Mouse (Mus musculus) liver, embryonic 13.5 days (tissue): ENCODE data around the gene Slc6a5. TPM values are rescaled to one million over a fixed set of nuclear protein-coding genes. Genes with fewer than 3 reads are reported as not detected.

Source experiments
- ATAC-seq: fragments of 200-750 bp; cut with Nextera tagmentation; 2 replicates; pipeline ENCODE4 v1.8.0; 2017; ENCODE audit warnings: low read depth, mild to moderate bottlenecking, moderate number of reproducible peaks, moderate library complexity
- DNase-seq: peaks from one replicate; pipeline ENCODE4 v3.0.0; 2022
- H3K27ac ChIP-seq: fragments of 300-500 bp; sonication (generic); 2 replicates; pipeline ENCODE4 v1.5.1; 2015; ENCODE audit warnings: moderate library complexity, mild to moderate bottlenecking, inconsistent platforms
- H3K27me3 ChIP-seq: fragments of 300-500 bp; sonication (generic); 2 replicates; pipeline ENCODE4 v1.6.1; 2015; ENCODE audit warnings: mild to moderate bottlenecking, inconsistent platforms
- H3K36me3 ChIP-seq: fragments of 300-500 bp; sonication (generic); 2 replicates; pipeline ENCODE4 v1.6.1; 2015; ENCODE audit warnings: mild to moderate bottlenecking, inconsistent platforms
- H3K4me1 ChIP-seq: fragments of 300-500 bp; sonication (generic); replicated peaks from 2 replicates; pipeline ENCODE4 v1.6.1; 2015; ENCODE audit warnings: inconsistent platforms
- H3K4me2 ChIP-seq: fragments of 300-500 bp; sonication (generic); 2 replicates; pipeline ENCODE4 v1.6.1; 2015; ENCODE audit warnings: inconsistent platforms, mild to moderate bottlenecking, moderate library complexity
- H3K4me3 ChIP-seq: fragments of 300-500 bp; sonication (generic); replicated peaks from 2 replicates; pipeline ENCODE4 v1.5.1; 2015; ENCODE audit warnings: mild to moderate bottlenecking, inconsistent platforms
- H3K9ac ChIP-seq: fragments of 300-500 bp; sonication (generic); 2 replicates; pipeline ENCODE4 v1.6.1; 2015; ENCODE audit warnings: mild to moderate bottlenecking, inconsistent platforms
- H3K9me3 ChIP-seq: fragments of 300-500 bp; sonication (generic); replicated peaks from 2 replicates; pipeline ENCODE4 v1.6.1; 2016; ENCODE audit warnings: inconsistent platforms
- WGBS: fragments of 180-500 bp; shearing (Covaris S2); methylation state at CpG from one replicate; pipeline ENCODE4 v1.1.7; 2015; ENCODE audit not compliant: insufficient replicate concordance; 5-methylcytosine and 5-hydroxymethylcytosine counted together
- polyA plus RNA-seq: library from polyadenylated mRNA; unstranded; fragments of >200 nt; fragmentation: Nextera tagmentation; extraction: Ambion mirVana; gene quantifications from 2 replicates; pipeline ENCODE4 v1.2.1, GENCODE M21; 2015

Slc6a5 gene
- polyA plus RNA-seq, 1 experiment from 2014 or later = not detected

GRCm38 (mm10) chr7:49894786-49895185 lies 15.2 kb upstream of the Slc6a5 start:
- no peaks in the 10 kb centered on the region for H3K27me3 ChIP-seq
- DNase-seq (no peak), ATAC-seq (no peak)
- H3K4me2 ChIP-seq = no peak overlapping the region
- no peaks in the 10 kb centered on the region for H3K9me3 ChIP-seq
- no peak overlapping the region for H3K9ac ChIP-seq
- H3K27ac ChIP-seq = no peak overlapping the region
- no peak overlapping the region for H3K4me3 ChIP-seq
- H3K4me1 ChIP-seq = no peaks in the 10 kb centered on the region
- no peaks in the 10 kb centered on the region for H3K36me3 ChIP-seq
- WGBS = 40% methylated on average over 2 of the region's 2 CpGs

GRCm38 (mm10) chr7:49895296-49895695 lies 14.7 kb upstream of the Slc6a5 start:
- H3K27ac ChIP-seq = no peak overlapping the region
- no peak overlapping the region for H3K4me3 ChIP-seq
- no peaks in the 10 kb centered on the region for H3K27me3 ChIP-seq
- WGBS = 57% methylated on average over 6 of the region's 6 CpGs
- H3K4me1 ChIP-seq = no peaks in the 10 kb centered on the region
- H3K9ac ChIP-seq = no peak overlapping the region
- H3K36me3 ChIP-seq = no peaks in the 10 kb centered on the region
- H3K9me3 ChIP-seq = no peaks in the 10 kb centered on the region
- no peak for DNase-seq
- ATAC-seq = no peak
- no peak overlapping the region for H3K4me2 ChIP-seq

GRCm38 (mm10) chr7:49902003-49902552 lies 7.9 kb upstream of the Slc6a5 start:
- no peak for DNase-seq

GRCm38 (mm10) chr7:49907191-49908171 lies 2.5 kb upstream of the Slc6a5 start:
- DNase-seq (no peak), ATAC-seq (no peak)
- peaks cover 86% of the 10 kb centered on the region for H3K27me3 ChIP-seq
- no peak overlapping the region for H3K4me2 ChIP-seq
- no peaks in the 10 kb centered on the region for H3K9me3 ChIP-seq
- 4% methylated on average over 28 of the region's 28 CpGs for WGBS
- no peaks in the 10 kb centered on the region for H3K36me3 ChIP-seq
- no peak overlapping the region for H3K27ac ChIP-seq
- no peaks in the 10 kb centered on the region for H3K4me1 ChIP-seq
- no peak overlapping the region for H3K9ac ChIP-seq
- H3K4me3 ChIP-seq = no peak overlapping the region

More at GRCm38 (mm10) chr7:49902003-49902552, 7.9 kb upstream of the Slc6a5 start:
- WGBS = 43% methylated on average over 9 of the region's 9 CpGs
- Histone ChIP-seq H3K27me3 (peaks cover 32% of the 10 kb centered on the region), H3K4me2 (no peak overlapping the region), H3K9ac (no peak overlapping the region), H3K9me3 (no peaks in the 10 kb centered on the region), H3K36me3 (no peaks in the 10 kb centered on the region), H3K4me3 (no peak overlapping the region), H3K4me1 (no peaks in the 10 kb centered on the region), H3K27ac (no peak overlapping the region)
- no peak for ATAC-seq

GRCm38 (mm10) chr7:49908181-49908855 lies 1.6 kb upstream of the Slc6a5 start:
- H3K9me3 ChIP-seq = no peaks in the 10 kb centered on the region
- WGBS = 2% methylated on average over 24 of the region's 24 CpGs
- DNase-seq = no peak

GRCm38 (mm10) chr7:49908990-49909411 lies 945 bp upstream of the Slc6a5 start:
- DNase-seq (no peak), ATAC-seq (no peak)
- H3K36me3 ChIP-seq = no peaks in the 10 kb centered on the region
- WGBS = 3% methylated on average over 26 of the region's 26 CpGs
- peaks cover 99% of the 10 kb centered on the region for H3K27me3 ChIP-seq
- no peak overlapping the region for H3K4me2 ChIP-seq
- H3K4me1 ChIP-seq = no peaks in the 10 kb centered on the region
- H3K9me3 ChIP-seq = no peaks in the 10 kb centered on the region
- no peak overlapping the region for H3K9ac ChIP-seq
- no peak overlapping the region for H3K4me3 ChIP-seq
- no peak overlapping the region for H3K27ac ChIP-seq

More at GRCm38 (mm10) chr7:49908181-49908855, 1.6 kb upstream of the Slc6a5 start:
- H3K27me3 ChIP-seq = peaks cover 94% of the 10 kb centered on the region
- H3K4me3 ChIP-seq = no peak overlapping the region
- no peaks in the 10 kb centered on the region for H3K4me1 ChIP-seq
- no peak for ATAC-seq
- no peaks in the 10 kb centered on the region for H3K36me3 ChIP-seq
- H3K27ac ChIP-seq = no peak overlapping the region
- no peak overlapping the region for H3K9ac ChIP-seq
- no peak overlapping the region for H3K4me2 ChIP-seq

- H3K4me2 ChIP-seq = no peak overlapping the region
- no peak for DNase-seq
- H3K9me3 ChIP-seq = no peaks in the 10 kb centered on the region
- H3K4me1 ChIP-seq = no peaks in the 10 kb centered on the region
- H3K9ac ChIP-seq = no peak overlapping the region
- no peak for ATAC-seq
- H3K4me3 ChIP-seq = no peak overlapping the region
- WGBS = 2% methylated on average over 16 of the region's 16 CpGs
- peaks cover 100% of the 10 kb centered on the region for H3K27me3 ChIP-seq
- H3K36me3 ChIP-seq = no peaks in the 10 kb centered on the region
- no peak overlapping the region for H3K27ac ChIP-seq
These were observed 415 bp downstream of the Slc6a5 start for GRCm38 (mm10) chr7:49910361-49910760.

GRCm38 (mm10) chr7:49911147-49911946 lies 1.4 kb downstream of the Slc6a5 start:
- ATAC-seq = no peak
- WGBS = 8% methylated on average over 23 of the region's 23 CpGs
- H3K9ac ChIP-seq = no peak overlapping the region

GRCm38 (mm10) chr7:49911947-49912262 lies 2.0 kb downstream of the Slc6a5 start:
- ATAC-seq = no peak
- H3K27ac ChIP-seq = no peak overlapping the region
- no peak overlapping the region for H3K9ac ChIP-seq
- 4% methylated on average over 26 of the region's 26 CpGs for WGBS
- H3K9me3 ChIP-seq = no peaks in the 10 kb centered on the region
- no peak overlapping the region for H3K4me3 ChIP-seq
- H3K36me3 ChIP-seq = no peaks in the 10 kb centered on the region
- DNase-seq = no peak
- H3K4me2 ChIP-seq = no peak overlapping the region
- no peaks in the 10 kb centered on the region for H3K4me1 ChIP-seq
- peaks cover 100% of the 10 kb centered on the region for H3K27me3 ChIP-seq

More at GRCm38 (mm10) chr7:49911147-49911946, 1.4 kb downstream of the Slc6a5 start:
- H3K4me3 ChIP-seq = no peak overlapping the region
- H3K27ac ChIP-seq = no peak overlapping the region
- no peak overlapping the region for H3K4me2 ChIP-seq
- H3K27me3 ChIP-seq = peaks cover 100% of the 10 kb centered on the region
- H3K36me3 ChIP-seq = no peaks in the 10 kb centered on the region
- no peaks in the 10 kb centered on the region for H3K9me3 ChIP-seq
- H3K4me1 ChIP-seq = no peaks in the 10 kb centered on the region
- DNase-seq = no peak

- H3K4me1 ChIP-seq = no peaks in the 10 kb centered on the region
- no peak overlapping the region for H3K4me2 ChIP-seq
- peaks cover 100% of the 10 kb centered on the region for H3K27me3 ChIP-seq
- ATAC-seq (no peak), DNase-seq (no peak)
- H3K4me3 ChIP-seq = no peak overlapping the region
- H3K36me3 ChIP-seq = no peaks in the 10 kb centered on the region
- H3K27ac ChIP-seq = no peak overlapping the region
- WGBS = 3% methylated on average over 4 of the region's 4 CpGs
- H3K9ac ChIP-seq = no peak overlapping the region
- H3K9me3 ChIP-seq = no peaks in the 10 kb centered on the region
These were observed 3.2 kb downstream of the Slc6a5 start for GRCm38 (mm10) chr7:49913164-49913563.
